Mouse (Mus musculus): Measurements from ENCODE around the gene Mettl25. TPM values are rescaled to one million over a fixed set of nuclear protein-coding genes. Genes with fewer than 3 reads are reported as not detected.

Mettl25 gene
- 10 to 100 TPM in 1 of 2 experiments, 1 to 10 TPM in 1; 9.3 to 13.5 TPM for total RNA-seq (2023)

DNA sequence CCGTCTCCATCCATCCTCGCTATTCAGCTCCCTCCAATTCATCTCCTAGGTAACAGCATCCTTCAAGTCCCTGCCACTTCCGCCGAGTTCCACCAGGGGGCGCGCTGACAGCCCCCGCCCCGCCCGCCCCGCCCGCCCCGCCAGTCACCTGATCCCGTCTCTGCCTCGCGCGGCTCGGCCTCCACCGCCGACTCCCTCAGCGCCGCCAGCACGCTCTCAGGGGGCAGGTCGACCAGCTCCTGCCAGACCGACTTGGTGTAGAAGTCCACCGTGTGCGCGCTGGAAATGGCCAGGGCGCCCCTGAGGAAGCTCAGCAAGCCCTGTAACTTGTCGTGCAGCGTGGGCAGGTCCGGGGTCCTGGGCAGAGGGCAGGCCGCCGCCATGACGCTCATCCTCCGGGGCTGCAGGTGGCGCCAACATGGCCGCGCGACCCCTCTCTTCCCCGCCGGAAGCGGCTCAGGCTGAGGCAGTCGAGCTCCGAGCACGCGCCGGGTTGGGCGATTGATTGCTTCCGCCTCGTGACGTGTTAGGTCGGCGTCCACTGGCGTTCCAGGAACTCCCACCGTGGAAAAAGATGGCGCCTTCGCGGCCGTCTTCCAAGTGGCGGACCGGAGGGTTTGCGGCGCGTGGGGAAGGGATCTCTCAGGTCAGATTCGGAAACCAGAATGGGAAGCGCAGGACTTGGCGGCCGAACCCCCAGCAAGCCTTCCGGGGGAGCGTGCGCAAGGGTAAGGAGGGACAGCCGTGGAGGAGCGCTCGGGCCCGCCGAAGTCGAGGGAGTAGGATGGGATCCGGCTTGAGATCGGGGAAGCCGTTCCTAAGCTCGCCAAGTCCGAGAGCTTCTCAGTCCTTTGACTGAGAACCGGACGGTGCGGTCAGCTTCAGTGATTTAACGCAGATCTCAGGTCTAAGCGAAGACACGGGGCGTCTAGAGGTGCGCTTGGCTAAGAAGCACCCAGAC is at the start of gene Mettl25, which contains the start of gene Ccdc59:
Gene Mettl25, minus strand, starts transcription at position 453 of the 961 bp plus-strand sequence.
Gene Ccdc59, plus strand, starts transcription at position 140 of the 961 bp plus-strand sequence.

Other genes with a start within 250 kb of the Mettl25 start
- 10 to 100 TPM; 25.2 to 34.2 TPM for gene Ccdc59, start 313 bp downstream of the Mettl25 start, total RNA-seq (2023)